Mouse (Mus musculus) embryonic facial prominence, embryonic 12.5 days (tissue): ENCODE measurements at regions not wholly inside any gene's neighbourhood (a gene's known extent, or its start where the extent isn't known, plus 50 kb on each side); places are given as distances from the start of the nearest gene placed in this dataset.

Experiments used
- ATAC-seq: fragments of 200-750 bp; cut with Nextera tagmentation; 2 replicates; pipeline ENCODE4 v1.8.0; 2017; ENCODE audit not compliant: insufficient number of reproducible peaks, insufficient read depth, low FRiP score, low TSS enrichment
- H3K27ac ChIP-seq: fragments of 300-500 bp; sonication (generic); 2 replicates; pipeline ENCODE4 v1.5.1; 2016; ENCODE audit warnings: mild to moderate bottlenecking
- H3K27me3 ChIP-seq: fragments of 300-500 bp; sonication (generic); 2 replicates; pipeline ENCODE4 v1.6.1; 2016; ENCODE audit warnings: mild to moderate bottlenecking, moderate library complexity
- H3K36me3 ChIP-seq: fragments of 300-500 bp; sonication (generic); 2 replicates; pipeline ENCODE4 v1.6.1; 2016; ENCODE audit warnings: mild to moderate bottlenecking
- H3K4me1 ChIP-seq: fragments of 300-500 bp; sonication (generic); 2 replicates; pipeline ENCODE4 v1.6.1; 2016
- H3K4me2 ChIP-seq: fragments of 300-500 bp; sonication (generic); replicated peaks from 2 replicates; pipeline ENCODE4 v1.6.1; 2016; ENCODE audit warnings: mild to moderate bottlenecking, moderate library complexity
- H3K4me3 ChIP-seq: fragments of 300-500 bp; sonication (generic); 2 replicates; pipeline ENCODE4 v1.5.1; 2016; ENCODE audit warnings: mild to moderate bottlenecking
- H3K9ac ChIP-seq: fragments of 300-500 bp; sonication (generic); 2 replicates; pipeline ENCODE4 v1.6.1; 2016; ENCODE audit warnings: mild to moderate bottlenecking, moderate library complexity
- H3K9me3 ChIP-seq: fragments of 300-500 bp; sonication (generic); 2 replicates; pipeline ENCODE4 v1.6.1; 2016; ENCODE audit warnings: mild to moderate bottlenecking, moderate library complexity
- WGBS: fragments of 180-500 bp; shearing (Covaris S2); methylation state at CpG from one replicate; pipeline ENCODE4 v1.1.7; 2016; 5-methylcytosine and 5-hydroxymethylcytosine counted together

DNA sequence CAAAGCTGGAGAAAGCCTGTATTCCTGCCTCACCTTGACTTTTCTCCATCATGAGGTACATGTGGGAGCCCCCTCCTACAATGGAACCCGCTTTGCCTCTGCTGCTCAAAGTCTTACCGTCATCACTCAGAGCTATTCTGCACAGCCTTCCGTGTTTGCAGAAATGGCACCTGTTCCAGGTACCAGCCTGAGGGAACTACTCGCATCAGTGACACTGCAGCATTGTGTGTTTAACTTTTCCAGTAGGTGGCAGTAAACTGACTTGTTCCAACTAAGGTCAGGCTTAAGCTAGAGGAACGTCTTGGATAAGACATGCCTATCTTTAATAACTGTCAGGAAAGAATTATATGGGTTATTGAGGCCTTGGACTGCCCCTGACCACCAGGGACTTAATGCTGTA, 71.4 kb downstream of the Fam173b start:
- ATAC-seq: no peak
- Histone ChIP-seq H3K4me2 (no peak overlapping the region), H3K4me1 (peaks cover 7% of the 10 kb centered on the region), H3K9me3 (no peaks in the 10 kb centered on the region), H3K36me3 (no peaks in the 10 kb centered on the region), H3K9ac (no peak overlapping the region), H3K27ac (no peak overlapping the region), H3K4me3 (no peak overlapping the region), H3K27me3 (no peaks in the 10 kb centered on the region)
- 56% methylated on average over 5 of the region's 5 CpGs for WGBS

DNA sequence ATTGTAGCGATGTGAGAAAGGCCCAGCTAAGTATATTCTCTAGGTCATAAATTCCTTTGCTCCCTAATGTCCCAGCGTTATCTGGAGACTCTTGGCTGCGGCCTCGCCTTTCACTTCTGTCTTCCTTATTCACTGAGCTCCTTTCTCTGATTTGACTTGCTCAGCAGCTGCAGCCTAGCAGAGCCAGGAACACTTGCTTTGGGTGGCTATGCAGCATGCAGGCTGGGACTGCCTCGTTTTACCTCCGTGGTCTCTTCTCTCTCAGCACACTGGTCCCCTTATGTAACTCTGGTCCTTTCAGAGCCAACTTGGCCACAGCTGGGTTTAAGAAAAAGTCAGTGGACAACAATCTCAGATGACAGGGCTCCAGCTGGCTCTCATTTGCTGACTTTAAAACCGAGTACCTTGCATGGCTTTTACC, 75.1 kb downstream of the Fam173b start:
- WGBS: 45% methylated on average over 7 of the region's 7 CpGs
- Histone ChIP-seq H3K36me3 (no peaks in the 10 kb centered on the region), H3K4me2 (no peak overlapping the region), H3K9me3 (no peaks in the 10 kb centered on the region), H3K27me3 (no peaks in the 10 kb centered on the region), H3K4me1 (peaks cover 7% of the 10 kb centered on the region), H3K4me3 (no peak overlapping the region), H3K27ac (no peak overlapping the region), H3K9ac (no peak overlapping the region)
- ATAC-seq: no peak

DNA sequence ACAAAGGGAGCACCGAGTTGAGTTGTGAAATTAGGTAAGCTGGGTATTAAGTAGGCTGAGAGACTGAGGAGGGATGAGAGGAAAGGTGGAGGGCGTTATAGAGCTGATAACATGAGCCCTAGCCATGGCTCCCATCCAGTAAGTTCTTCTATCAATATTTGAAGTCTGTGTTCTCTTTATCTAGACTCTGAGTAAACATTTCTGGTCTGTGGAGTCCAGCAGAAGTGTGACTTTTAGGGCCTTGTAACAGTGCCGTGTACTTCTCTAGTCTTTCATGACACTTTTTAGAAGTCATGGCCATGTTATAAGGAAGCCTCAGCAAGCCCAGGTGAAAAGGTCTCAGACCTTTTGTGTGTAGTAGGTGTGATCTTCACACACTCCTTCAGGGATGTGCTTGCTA, 91.5 kb downstream of the Fam173b start:
- H3K27me3 ChIP-seq: no peaks in the 10 kb centered on the region
- no peak overlapping the region for H3K4me2 ChIP-seq
- no peak for ATAC-seq
- no peaks in the 10 kb centered on the region for H3K9me3 ChIP-seq
- no peak overlapping the region for H3K9ac ChIP-seq
- H3K4me3 ChIP-seq: no peak overlapping the region
- no peaks in the 10 kb centered on the region for H3K4me1 ChIP-seq
- no peak overlapping the region for H3K27ac ChIP-seq
- H3K36me3 ChIP-seq: no peaks in the 10 kb centered on the region
- WGBS: 76% methylated on average over 3 of the region's 3 CpGs

DNA sequence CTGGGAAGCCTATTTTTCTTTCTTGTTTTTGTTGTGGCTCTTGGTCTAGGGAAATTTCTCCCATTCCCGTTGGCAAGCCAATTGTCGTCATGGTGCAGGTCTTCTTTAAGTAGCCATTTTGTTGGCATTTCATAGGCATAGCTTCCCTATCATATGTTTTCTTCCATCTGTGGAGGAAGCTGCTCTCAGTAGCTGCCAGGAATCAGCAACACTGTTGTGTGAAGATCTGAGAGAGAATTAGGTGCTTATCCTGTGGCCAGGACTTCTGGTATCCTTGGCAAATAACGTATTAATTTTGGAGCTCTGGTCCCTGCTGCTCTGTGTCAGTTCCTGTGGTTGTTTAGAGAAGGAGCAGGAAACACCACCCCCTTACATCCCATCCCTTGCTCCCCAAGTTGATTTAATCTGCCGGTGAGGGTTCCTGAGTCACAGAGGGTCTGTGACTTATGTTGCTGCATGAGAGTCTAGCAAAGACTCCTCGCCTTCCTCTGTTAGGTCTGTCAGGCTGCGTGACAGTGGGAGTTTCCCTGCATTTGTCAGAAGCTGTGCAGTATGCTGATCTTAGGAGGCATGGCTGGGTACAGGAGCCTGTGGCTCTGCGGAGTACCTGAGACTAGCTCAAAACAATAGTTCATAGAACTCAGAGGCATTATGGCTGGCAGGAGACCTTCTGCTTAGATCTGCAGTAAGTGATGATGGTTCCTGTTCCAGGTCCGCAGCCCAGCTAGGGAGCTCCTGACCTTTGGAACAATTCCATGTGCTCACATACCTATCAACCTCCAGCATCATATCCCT, 93.4 kb downstream of the Fam173b start:
- H3K27ac ChIP-seq: no peak overlapping the region
- 86% methylated on average over 8 of the region's 8 CpGs for WGBS
- ATAC-seq: no peak
- no peak overlapping the region for H3K4me2 ChIP-seq
- H3K9ac ChIP-seq: no peak overlapping the region
- no peaks in the 10 kb centered on the region for H3K36me3 ChIP-seq
- H3K27me3 ChIP-seq: no peaks in the 10 kb centered on the region
- no peaks in the 10 kb centered on the region for H3K4me1 ChIP-seq
- H3K4me3 ChIP-seq: no peak overlapping the region
- no peaks in the 10 kb centered on the region for H3K9me3 ChIP-seq

DNA sequence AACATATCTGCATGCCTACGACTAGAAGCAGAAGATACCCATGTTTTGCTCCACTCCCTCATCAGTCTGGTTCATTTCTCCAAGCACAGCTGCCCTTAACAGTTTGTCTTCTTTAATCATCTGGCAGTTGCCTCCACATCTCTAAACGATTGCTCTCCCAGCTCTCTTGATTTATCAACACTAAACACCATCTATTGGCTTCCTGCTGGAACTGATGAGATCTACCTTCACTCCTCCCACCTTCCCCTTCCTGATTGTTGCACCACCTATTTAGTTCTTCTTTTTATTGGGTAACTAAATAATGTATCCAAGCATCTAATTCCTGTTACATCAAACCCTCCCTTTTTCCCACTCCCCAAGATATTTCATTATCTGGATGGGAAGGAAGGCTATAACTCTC, 101.7 kb downstream of the Fam173b start:
- Histone ChIP-seq H3K4me3 (no peak overlapping the region), H3K9ac (no peak overlapping the region), H3K4me2 (no peak overlapping the region), H3K4me1 (no peaks in the 10 kb centered on the region), H3K36me3 (no peaks in the 10 kb centered on the region), H3K27ac (no peak overlapping the region), H3K27me3 (no peaks in the 10 kb centered on the region), H3K9me3 (no peaks in the 10 kb centered on the region)
- 83% methylated on average over 2 of the region's 2 CpGs for WGBS
- no peak for ATAC-seq

DNA sequence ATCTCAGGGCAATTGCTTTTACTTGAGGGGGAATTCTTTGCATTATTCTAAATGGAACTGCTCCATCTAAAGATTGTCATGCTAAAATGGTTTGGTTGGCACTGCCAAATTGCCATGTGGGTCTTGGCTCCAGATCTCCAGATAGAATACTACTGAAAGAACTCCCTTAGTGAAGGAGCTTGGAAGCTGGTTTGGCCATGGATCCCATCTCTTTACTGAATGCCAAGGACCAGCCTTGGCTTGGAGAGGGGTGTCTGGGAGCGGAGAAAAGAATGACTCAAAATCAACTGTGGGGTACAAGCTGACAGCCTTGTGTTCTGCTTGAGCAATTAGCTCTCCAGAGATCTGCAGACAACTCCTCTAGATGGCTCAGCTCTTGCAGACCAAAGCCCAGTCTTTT, 105.8 kb downstream of the Fam173b start:
- H3K4me2 ChIP-seq: no peak overlapping the region
- 95% methylated on average over 1 of the region's 1 CpGs for WGBS
- no peaks in the 10 kb centered on the region for H3K36me3 ChIP-seq
- H3K27me3 ChIP-seq: no peaks in the 10 kb centered on the region
- H3K9me3 ChIP-seq: no peaks in the 10 kb centered on the region
- ATAC-seq: no peak
- no peak overlapping the region for H3K4me3 ChIP-seq
- no peak overlapping the region for H3K9ac ChIP-seq
- H3K27ac ChIP-seq: no peak overlapping the region
- no peaks in the 10 kb centered on the region for H3K4me1 ChIP-seq

DNA sequence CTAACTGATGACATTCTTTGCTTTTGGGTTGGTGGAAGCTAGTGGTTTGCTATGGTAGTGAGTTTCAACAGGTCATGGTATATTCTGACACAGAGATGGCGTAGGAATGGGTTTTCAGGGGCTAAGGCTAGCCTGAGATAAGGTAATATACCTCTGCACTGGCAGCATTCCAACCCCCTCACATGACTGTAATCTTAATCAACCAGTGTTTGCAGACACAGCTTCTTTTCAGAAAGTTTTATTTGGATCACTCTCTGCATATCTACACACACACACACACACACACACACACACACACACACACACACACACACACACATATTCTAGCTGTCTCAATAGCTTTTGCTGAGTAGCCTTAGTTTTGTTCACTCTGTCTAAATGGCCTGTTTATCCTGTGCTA, 119.4 kb downstream of the Fam173b start:
- Histone ChIP-seq H3K27ac (no peak overlapping the region), H3K27me3 (no peaks in the 10 kb centered on the region), H3K4me3 (no peak overlapping the region), H3K9me3 (no peaks in the 10 kb centered on the region), H3K9ac (no peak overlapping the region), H3K4me1 (no peaks in the 10 kb centered on the region), H3K4me2 (no peak overlapping the region), H3K36me3 (no peaks in the 10 kb centered on the region)
- no peak for ATAC-seq
- WGBS: 88% methylated on average over 1 of the region's 1 CpGs

DNA sequence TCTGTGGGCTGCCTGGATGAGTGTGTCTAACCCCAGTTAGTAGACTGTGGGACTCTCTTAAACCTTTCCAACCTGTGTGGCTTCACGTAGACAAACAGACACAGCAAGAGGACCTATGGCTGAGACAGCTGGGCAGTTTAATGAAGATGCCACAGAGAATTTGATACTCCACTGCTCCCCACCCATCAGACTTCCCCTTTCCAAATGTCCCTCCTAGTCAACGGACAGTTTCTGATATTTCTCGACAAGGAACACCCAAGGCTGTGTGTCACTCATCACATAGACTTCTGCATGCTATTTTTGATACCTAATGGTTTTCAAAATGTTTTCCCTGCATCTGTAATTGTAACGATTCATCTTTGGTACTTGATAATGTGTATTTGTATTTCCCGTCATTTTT, 120.8 kb downstream of the Fam173b start:
- H3K9me3 ChIP-seq: no peaks in the 10 kb centered on the region
- H3K27me3 ChIP-seq: no peaks in the 10 kb centered on the region
- WGBS: 87% methylated on average over 5 of the region's 5 CpGs
- no peak overlapping the region for H3K27ac ChIP-seq
- no peak overlapping the region for H3K4me3 ChIP-seq
- H3K36me3 ChIP-seq: no peaks in the 10 kb centered on the region
- H3K4me2 ChIP-seq: no peak overlapping the region
- H3K4me1 ChIP-seq: no peaks in the 10 kb centered on the region
- no peak overlapping the region for H3K9ac ChIP-seq
- no peak for ATAC-seq

DNA sequence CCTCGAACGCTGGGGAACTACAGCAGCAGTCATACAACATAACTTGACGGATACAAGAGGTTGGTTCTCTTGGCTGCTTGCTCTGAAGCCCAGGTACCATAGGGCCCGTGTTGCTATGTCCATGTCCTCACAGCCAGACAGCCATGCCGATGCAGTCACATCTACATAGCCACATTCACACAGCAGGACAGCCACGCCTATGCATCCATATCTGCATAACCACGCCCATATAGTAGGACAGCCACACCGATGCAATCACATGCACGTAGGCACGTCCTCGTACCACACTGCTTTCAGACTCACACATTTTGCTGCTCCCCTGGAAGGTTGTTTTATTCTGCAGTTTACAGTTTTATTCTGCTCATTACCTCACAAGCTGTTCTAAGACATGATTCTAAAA, 122.6 kb downstream of the Fam173b start:
- Histone ChIP-seq H3K4me3 (no peak overlapping the region), H3K9ac (no peak overlapping the region), H3K9me3 (no peaks in the 10 kb centered on the region), H3K27me3 (no peaks in the 10 kb centered on the region), H3K27ac (no peak overlapping the region), H3K36me3 (no peaks in the 10 kb centered on the region), H3K4me2 (no peak overlapping the region), H3K4me1 (no peaks in the 10 kb centered on the region)
- WGBS: 63% methylated on average over 11 of the region's 11 CpGs
- ATAC-seq: no peak

DNA sequence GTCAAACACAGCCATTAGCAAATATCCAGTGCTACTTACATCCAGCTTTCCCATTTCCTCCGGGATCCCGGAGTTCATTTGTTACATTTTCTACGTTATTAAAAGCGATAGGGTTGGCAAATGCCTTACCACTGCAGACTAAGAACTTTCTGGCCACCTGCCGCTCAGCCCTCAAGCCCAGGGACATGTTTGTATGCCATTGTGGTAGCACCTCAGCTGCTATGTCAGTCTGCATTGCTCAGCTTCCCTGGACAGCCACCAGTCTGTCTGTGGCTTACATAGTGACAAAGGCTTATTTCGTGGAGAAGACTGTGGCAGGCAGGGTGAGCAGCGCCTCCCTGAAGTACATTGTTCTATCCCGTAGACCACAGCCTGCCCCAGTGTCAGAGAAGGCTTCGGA, 127.5 kb downstream of the Fam173b start:
- Histone ChIP-seq H3K4me2 (no peak overlapping the region), H3K36me3 (no peaks in the 10 kb centered on the region), H3K4me3 (no peak overlapping the region), H3K27me3 (no peaks in the 10 kb centered on the region), H3K4me1 (no peaks in the 10 kb centered on the region), H3K9ac (no peak overlapping the region), H3K27ac (no peak overlapping the region), H3K9me3 (no peaks in the 10 kb centered on the region)
- WGBS: 86% methylated on average over 9 of the region's 9 CpGs
- ATAC-seq: no peak

DNA sequence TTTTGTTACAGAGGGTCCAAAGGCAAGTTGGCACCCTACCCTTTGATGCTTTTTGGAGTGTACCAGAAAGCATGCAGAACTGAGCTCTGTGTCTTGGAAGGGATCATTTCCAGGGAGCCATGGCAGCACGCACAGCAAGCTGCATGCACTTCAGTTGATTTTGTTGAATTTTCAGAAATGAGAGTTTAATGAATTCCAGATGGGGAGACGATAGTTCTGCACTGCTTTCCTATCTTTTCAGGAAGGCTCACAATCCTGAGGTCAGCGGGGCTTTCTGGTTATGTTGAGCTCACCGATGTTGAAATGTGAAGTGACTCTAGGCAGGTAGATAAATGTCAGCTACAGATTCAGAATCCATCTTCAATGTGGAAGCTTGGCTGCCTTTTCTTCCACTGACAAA, 140.0 kb downstream of the Fam173b start:
- H3K4me1 ChIP-seq: 0 out of 2 replicates have a peak, but pooled peaks cover 7% of the 10 kb centered on the region
- H3K27me3 ChIP-seq: no peaks in the 10 kb centered on the region
- ATAC-seq: no peak
- H3K9ac ChIP-seq: no peak overlapping the region
- no peak overlapping the region for H3K27ac ChIP-seq
- no peaks in the 10 kb centered on the region for H3K36me3 ChIP-seq
- no peak overlapping the region for H3K4me3 ChIP-seq
- H3K4me2 ChIP-seq: no peak overlapping the region
- 23% methylated on average over 4 of the region's 4 CpGs for WGBS
- no peaks in the 10 kb centered on the region for H3K9me3 ChIP-seq

DNA sequence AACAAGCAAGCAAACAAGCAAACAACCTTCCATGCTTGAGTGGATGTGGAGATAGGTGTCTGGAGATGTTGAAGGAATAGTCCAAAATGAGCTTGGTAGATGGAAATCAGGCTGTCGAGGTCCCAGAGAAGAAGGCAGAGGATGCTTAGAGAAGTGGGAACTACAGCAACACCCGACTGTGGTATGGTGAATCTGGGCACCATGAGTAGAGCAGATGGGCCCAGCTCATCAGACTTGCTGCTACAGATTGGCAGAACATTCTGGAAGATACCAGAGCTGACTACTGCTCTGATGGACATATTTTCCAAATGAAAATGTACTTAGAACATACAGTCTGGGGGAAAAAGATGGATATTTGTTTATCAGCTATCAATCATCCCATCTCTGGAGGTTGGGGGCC, 142.9 kb downstream of the Fam173b start:
- Histone ChIP-seq H3K9ac (no peak overlapping the region), H3K4me3 (no peak overlapping the region), H3K9me3 (no peaks in the 10 kb centered on the region), H3K36me3 (no peaks in the 10 kb centered on the region), H3K27ac (no peak overlapping the region), H3K27me3 (no peaks in the 10 kb centered on the region), H3K4me1 (0 out of 2 replicates have a peak, but pooled peaks cover 7% of the 10 kb centered on the region), H3K4me2 (no peak overlapping the region)
- ATAC-seq: no peak
- WGBS: 84% methylated on average over 2 of the region's 2 CpGs
